Mouse (Mus musculus): ENCODE data around the gene Tgm7.

DNA sequence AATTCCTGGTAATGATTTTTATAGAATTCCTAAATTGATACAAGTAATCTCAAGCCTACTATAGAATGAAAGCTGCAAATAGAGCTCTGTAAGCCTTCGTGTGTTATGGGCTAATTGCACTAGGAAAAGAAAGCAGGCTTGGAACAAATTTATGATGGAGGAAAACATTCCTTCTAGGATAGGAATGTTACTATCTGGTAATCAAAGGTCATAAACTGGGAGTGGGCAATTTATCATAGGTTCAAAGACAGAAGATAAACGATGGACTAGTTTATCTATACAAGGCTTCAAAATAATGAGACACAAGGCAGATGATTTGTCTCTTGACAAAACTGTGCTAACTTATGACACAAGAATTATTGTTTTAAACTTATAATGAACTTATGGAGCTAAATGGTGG is 48.3 kb downstream of the Tgm7 start:
- TF ChIP-seq POLR2A (IDR thresholded peaks at IDR 0.05; ENCODE audit: low read depth, low read length) (no peak), CTCF (conservative IDR thresholded peaks at IDR 0.05; ENCODE audit: insufficient read depth, insufficient read length, low read depth, low read length) (no peak)
